Mouse (Mus musculus) frontal cortex, adult 2 months (tissue): ENCODE data around the gene Tas2r134. TPM values are rescaled to one million over a fixed set of nuclear protein-coding genes. Genes with fewer than 3 reads are reported as not detected.

ENCODE experiments used
- DNase-seq, 2 experiments: peaks; one replicate each; pipeline ENCODE4 v3.0.0; 2022; ENCODE audit warnings: low spot score in 1 of 2; ENCODE audit errors: extremely low spot score in 1 of 2
- polyA plus RNA-seq: library from polyadenylated mRNA; depleted of rRNA; stranded (reverse); fragments of >200 nt; gene quantifications from 2 replicates; pipeline ENCODE4 v1.2.3, GENCODE M21; 2012

The Tas2r134 gene
- polyA plus RNA-seq, 1 experiment, result not detected

- DNase-seq, result no peak
Measured at GRCm38 (mm10) chr2:51649887-51650286, 22.6 kb downstream of the Tas2r134 start.

- DNase-seq, result peak in 1 of 2 experiments; percentile 25
Measured at GRCm38 (mm10) chr2:51652086-51652485, 24.8 kb downstream of the Tas2r134 start.

GRCm38 (mm10) chr2:51657684-51658083 is 30.4 kb downstream of the Tas2r134 start:
- DNase-seq, result no peak

GRCm38 (mm10) chr2:51658288-51658687 is 31.0 kb downstream of the Tas2r134 start:
- DNase-seq, result no peak

- no peak for DNase-seq
Measured at GRCm38 (mm10) chr2:51674321-51674720, 47.0 kb downstream of the Tas2r134 start.
